Mouse (Mus musculus) liver, postnatal 0 days (tissue): ENCODE measurements around the gene Adora3.

Source experiments
- CTCF ChIP-seq: sonication (generic); IDR thresholded peaks from 2 replicates; pipeline ENCODE4 v1.5.1; 2016; ENCODE audit warnings: antibody characterized with exemption, low read depth
- EP300 ChIP-seq: IDR thresholded peaks from 2 replicates; pipeline ENCODE4 v1.6.1; 2016; ENCODE audit warnings: antibody characterized with exemption, low read depth, mild to moderate bottlenecking

- TF ChIP-seq CTCF (no peak), EP300 (no peak)
Observed at GRCm38 (mm10) chr3:105882105-105882504, 11.4 kb downstream of the Adora3 start.
